Mouse (Mus musculus) left cerebral cortex, adult 11 months (tissue): ENCODE data around the gene 4921539E11Rik.
A peak's percentile ranks its signal among the peaks of the same experiment; 100 is the strongest.

Experiments
- DNase-seq: peaks from one replicate; pipeline ENCODE4 v3.0.0; 2022; ENCODE audit warnings: low spot score

4921539E11Rik gene

DNA sequence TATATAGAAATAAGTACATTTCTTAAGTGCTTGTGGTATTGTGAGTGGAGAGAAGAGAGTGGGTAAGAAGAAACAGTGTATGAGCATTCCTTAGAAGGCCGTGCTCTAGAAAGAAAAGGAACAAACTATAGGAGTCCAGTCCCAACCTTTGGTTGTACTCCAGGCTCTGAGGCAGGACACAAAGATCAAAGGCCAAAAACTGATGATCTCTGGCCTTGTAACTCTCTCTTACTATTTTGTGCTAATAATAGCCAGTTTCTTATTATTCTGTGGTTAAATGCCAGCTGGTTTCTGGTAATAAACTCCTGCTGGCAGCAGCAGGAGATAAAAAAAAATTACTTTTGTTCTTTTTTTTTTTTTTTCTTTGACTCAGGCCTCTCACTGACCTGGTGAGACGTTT is 58.5 kb downstream of the 4921539E11Rik start:
- DNase-seq, result no peak

DNA sequence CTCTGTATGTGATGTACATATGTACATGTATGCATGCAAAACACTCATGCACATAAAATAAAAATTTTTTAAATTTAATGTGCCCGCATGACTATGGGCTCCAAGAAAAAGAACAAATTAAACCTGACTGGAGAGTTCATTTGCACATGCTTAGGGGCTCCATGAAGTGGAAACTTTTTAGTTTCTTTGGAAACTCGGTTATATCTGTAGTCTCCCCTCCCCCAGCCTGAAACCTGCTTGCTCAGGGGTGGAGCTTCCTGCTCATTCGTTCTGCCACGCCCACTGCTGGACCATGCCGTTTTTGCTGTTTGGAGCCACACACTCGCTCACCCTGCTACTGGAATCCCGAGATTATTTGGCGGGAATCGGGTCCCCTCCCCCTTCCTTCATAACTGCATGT is 67.8 kb downstream of the 4921539E11Rik start:
- no peak for DNase-seq

DNA sequence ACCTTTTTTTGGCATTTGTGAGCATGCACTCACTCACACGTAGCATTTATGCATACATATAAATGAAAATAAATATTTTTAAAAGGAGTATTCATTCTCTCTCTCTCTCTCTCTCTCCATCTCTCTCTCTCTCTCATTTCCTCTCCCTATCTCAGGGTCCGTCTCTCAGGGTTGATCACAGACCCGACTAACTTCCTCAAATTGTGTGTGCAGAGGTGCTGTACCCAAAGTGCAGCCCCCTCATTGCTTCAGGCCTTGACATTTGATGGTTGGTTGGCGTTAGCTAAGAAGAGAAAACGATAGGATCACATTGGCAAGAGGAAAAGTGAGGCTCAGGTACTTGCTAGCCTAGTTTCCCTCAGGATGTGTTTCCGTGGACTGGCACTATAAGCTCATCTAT is 68.9 kb downstream of the 4921539E11Rik start:
- DNase-seq, result no peak

DNA sequence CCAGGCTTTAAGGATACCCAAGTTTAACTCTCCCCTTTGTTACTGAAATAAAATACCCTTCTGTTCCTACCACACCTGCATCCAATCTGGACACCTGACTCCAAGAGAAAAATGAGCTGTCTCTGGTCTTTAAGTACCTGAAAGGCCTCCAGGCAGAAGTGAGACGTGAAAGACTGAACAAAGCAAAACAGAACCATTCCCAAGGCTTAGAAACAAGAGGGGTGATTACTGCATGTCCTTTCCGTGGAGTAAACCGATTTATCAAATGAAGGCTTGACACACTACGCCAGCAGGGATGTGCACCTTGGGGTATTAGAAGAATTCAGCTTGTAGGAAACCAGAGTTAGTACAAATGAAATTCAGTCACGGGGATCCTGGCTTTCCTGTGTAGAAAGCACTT is 71.7 kb downstream of the 4921539E11Rik start:
- no peak for DNase-seq

DNA sequence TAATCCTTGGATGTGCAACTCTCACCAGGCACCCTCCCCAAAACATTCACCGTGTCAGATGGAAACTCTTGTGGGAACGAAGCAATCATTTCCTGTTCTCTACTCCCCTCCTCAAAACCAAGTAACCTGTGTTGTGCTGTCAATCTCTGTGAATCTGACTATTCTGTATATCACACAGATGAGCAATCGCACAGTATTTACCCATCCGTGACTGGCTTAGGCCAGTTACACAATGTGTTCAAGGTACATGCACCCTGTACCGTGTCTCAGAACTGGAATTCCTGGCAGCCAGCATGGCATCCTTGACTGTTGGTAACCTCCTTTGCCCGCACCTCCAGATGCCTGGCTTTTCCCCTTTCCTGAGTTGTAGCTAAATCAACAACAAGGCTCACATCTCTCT is 74.6 kb downstream of the 4921539E11Rik start:
- no peak for DNase-seq

DNA sequence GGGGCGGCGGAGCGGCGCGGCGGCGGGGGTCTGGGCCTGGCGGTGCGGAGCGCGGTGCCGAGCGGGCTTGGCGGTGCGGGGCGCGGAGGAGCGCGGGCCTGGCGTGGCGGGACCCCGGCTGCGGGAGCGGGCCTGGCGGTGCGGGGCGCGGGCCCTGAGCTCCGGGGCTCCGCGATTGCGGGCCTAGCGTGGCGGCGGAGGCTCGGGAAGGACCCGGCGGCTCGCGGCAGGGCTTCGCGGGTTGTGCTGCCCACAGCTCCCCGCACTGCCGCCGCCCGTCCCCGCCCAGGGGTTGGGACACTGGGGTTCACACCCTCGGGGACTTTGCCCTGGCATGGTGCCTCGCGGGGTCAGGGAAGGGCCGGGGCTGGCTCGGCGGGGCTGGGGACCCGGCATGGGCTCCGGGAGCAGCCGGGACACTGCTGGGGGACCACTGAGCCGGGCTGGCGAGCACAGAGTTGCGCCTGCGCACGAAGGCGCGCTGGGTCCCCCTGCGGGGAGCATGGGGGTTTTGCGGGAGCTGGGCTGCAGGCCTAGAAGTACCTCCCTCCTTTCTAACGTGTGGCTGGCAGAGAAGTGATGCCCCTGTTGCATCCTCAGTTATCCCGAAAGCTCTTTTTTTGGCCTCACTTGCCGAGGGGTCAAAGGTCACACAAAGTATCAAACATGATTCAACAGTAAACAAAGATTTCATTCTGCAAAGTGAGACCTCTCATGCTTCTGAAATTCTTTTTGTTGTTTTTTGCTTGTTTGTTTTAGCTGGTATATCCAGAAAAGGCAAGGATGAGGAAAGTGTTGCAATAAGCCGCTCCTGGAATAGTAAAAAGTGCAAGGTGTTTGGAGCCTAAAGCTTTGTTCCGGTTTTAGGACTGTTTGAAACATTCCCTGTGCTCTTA is 75.5 kb downstream of the 4921539E11Rik start, which contains the start of gene Slc35d1:
Gene Slc35d1 (minus strand): TSS at position 240 of the 896 bp plus-strand sequence.
- peak; percentile 51 for DNase-seq

DNA sequence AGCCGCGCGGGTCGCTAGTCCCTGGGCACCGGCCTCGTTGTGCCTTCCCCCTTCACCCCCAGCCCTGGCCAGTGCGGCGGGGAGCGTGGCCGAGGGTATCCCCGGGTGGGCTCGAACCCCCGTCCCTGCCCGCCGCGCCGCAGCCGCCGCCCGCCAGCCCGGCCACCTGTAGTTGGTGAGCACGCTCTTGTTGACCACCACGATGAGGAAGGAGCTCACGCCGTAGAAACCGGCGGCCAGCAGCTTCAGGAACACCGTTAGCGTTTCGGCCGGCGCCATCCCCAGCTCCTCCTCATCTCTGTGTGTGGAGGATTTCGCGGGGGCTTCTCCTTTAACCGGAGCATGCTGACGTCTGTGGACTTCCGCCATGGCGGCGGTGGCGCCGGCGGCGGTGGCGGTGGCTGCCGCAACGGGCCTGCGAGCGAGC is 76.2 kb downstream of the 4921539E11Rik start:
- peak; percentile 53 for DNase-seq

DNA sequence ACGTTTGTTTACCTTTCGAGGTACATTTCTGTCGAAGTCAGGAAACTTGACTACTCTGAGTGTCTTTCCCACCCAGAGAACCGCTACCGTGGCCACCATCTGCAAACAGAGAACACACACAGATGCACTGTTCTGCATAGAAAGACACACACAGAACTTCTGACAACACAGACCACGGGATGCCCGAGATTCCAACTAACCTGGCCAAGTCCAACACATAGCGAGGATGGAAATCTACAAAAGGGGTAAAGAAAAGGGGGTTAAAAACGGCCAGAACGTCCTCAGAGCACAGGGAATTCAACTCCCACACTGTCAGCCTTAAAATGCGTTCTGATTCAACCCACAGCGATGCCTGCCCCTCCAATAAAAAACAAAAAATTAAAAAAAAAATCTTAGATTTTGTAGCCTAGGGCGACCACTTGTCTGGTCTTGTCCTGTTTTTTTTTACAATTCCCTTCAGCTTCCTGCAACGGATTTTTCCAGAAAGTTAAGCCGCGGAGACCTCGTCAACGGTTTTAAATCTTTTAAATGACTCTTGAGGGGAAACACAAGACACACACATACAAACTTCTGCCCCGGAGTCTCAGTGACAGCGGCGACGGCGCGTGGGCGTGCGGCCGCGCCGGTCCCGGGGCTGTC is 76.7 kb downstream of the 4921539E11Rik start:
- DNase-seq, result peak; percentile 29

DNA sequence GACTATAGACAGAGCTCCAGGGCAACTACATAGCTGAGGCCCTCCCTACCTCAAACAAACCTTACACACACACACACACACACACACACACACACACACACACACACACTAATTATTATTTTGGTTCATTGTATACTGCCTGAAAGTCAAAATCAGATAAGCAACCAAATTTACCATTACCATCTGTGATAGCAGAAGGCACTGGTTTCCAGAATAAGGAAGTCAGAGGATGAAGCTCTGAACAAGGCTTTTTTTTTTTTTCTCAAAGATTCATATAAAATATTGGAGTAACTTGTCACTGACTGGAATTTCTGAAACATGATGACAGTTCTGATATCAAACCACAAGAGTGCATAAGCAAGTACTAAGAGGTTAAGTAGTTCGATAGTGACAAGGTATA is 82.1 kb downstream of the 4921539E11Rik start:
- no peak for DNase-seq

DNA sequence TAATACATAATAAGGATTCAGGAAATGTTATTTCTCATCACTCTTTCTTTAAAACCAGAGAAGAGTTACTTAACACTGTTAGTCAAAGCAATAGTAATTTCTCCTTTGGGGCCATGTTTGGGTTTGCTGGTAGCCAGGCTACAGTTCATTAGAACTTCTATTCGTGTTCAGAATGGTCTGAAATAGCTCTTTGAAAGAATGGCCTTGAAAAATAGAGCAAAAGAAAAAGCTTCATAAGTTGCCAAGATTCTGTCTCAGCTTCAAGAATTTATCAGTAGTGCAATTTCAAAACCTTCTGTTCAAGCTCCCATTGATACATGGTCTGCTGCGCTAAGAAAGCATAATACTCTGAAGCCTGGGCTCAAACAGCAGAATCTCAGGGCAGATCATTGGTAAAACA is 87.0 kb downstream of the 4921539E11Rik start:
- no peak for DNase-seq

DNA sequence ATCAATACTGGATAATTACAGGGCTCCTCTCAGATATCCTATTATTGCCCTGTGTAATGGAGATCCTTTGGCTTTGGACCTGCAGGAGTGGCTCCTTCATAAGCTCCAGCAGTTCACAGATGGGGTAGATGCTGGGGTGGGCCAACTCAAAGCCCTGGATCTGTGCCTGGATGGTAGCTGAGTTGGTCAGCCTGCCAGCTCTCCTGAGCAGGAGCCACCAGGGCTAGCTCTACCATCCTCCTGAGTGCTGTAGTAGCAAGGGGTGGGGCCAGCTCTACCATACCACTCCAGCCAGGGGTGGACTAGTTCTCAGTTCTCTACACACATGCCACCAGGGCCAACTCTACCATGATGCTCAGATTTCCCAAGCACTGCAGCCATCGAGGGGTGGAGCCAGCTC is 90.6 kb downstream of the 4921539E11Rik start:
- DNase-seq, result no peak

DNA sequence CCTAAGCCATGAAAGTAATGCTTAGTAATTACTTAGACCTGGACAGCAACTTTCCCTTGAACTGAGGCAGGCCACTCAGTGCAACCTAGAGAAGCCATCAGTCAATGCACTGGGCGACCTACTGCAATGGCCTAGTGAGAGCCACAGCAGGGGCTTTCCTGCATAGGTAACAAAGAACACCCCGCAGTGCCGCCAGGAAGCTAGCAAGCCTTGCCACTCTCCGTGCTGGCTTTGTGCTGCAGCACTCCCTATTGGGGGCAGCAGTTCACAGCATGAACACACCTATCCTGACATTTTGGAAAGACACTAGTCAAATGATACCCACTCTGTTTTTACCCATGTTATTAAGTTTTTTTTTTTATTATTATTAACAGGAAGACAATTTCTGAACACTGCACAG is 91.6 kb downstream of the 4921539E11Rik start:
- DNase-seq, result no peak

DNA sequence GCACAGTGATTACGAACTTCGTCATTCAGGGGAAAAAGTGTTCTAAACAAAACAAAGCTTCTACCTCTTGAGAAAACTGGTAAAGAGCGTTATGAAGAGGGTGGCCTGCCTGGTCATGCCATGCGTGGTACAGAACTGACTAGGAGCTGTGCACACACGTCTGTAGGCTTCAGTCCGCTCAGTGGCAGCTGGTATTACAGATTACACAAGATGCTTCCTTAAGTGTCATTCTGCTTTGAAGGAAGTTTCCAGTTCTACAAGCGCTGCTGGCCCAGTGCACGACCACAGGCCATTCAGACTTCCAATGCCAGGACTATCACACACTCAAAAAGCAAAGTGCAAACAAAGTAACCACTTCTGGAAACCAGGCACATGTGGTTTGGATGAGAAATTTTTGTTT is 93.3 kb downstream of the 4921539E11Rik start:
- DNase-seq, result no peak

DNA sequence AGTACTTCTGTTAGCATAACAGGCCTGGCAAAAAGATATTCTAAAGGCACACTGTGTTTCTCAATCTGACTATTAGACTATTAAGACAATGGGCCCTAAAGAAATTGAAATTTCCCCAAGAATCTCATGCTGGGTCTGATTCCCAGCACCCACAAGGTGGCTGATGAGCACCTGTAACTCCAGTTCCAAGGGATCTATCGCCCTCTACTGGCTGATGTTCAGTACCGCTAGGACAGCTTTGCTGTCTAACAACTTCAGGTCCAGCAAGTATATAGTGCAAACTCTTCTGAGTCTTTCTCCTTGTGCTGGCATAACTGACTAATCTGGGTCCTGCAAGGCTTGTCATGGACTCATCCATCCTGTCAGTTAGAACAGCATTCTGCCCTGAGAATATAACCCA is 98.2 kb downstream of the 4921539E11Rik start:
- no peak for DNase-seq

DNA sequence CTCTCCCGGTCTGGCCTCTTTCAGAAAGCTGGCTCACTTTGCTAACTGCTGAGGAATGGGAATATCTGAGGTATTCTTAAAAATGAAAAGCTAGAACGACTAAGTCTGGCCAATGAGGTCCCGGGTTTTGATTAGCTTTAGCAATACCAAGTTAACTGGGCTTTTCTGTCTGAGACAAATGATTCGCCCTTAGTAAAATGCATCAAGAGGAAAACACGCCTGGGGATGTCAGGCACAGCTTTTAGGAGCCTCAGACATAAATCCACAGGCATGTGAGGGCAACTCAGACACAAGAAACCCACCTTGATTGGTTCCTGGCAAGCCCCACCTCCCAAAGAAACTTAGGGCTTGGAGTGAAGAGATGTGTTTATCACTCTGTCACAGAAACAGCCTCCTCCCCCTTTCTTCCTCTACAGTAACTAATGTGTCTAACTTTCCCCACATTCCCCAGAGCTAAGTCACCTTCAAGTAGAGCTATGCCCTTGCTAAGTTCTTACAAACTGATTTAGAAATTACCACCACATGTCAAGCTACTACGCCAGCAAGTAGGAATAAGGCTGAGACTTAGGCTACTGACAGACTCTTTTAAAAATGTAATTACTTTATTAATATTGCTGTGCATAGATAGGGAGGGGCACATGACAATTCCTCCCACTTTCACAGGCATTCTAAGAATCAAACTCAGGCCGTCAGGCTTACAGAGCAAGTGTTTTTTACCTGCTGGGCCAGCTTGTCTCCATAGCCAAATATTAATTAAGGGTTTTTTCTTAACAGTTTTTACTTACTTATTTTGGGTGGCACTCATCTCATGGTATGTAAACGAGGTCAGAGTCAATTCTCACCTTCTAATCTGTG is 101.7 kb downstream of the 4921539E11Rik start:
- no peak for DNase-seq
